Mouse (Mus musculus) MEL (cell line): ENCODE data around the gene Cacna1c. TPM values are rescaled to one million over a fixed set of nuclear protein-coding genes. Genes with fewer than 3 reads are reported as not detected.

Experiments
- DNase-seq: peaks from one replicate; pipeline ENCODE4 v3.0.0; 2011; ENCODE audit warnings: low read depth, low spot score
- H3K27ac ChIP-seq: 2 replicates; pipeline ENCODE4 v1.5.1; 2012; ENCODE audit warnings: low read depth, mild to moderate bottlenecking, control low read depth, low read length, moderate library complexity; ENCODE audit not compliant: control insufficient read depth
- H3K27me3 ChIP-seq, 2 experiments: fragments of 150-350 bp in 1 of 2; sonication (generic) in 1 of 2; 2 replicates each; pipeline ENCODE4 v1.6.1; 2012; ENCODE audit warnings: low read length in 2 of 2, mild to moderate bottlenecking in 2 of 2, improper control_type of control experiment in 1 of 2, moderate library complexity in 1 of 2; ENCODE audit not compliant: insufficient read depth in 2 of 2, control insufficient read depth in 1 of 2
- H3K36me3 ChIP-seq, 2 experiments: 2 replicates each; pipeline ENCODE4 v1.6.1; 2012 to 2014; ENCODE audit warnings: low read length in 2 of 2, improper control_type of control experiment in 1 of 2, inconsistent platforms in 1 of 2, mild to moderate bottlenecking in 1 of 2; ENCODE audit not compliant: insufficient read depth in 2 of 2, control insufficient read depth in 1 of 2
- H3K4me1 ChIP-seq, 2 experiments: fragments of 150-350 bp in 1 of 2; sonication (generic) in 1 of 2; 2 replicates each; pipeline ENCODE4 v1.6.1; 2012; ENCODE audit warnings: low read length in 2 of 2, improper control_type of control experiment in 1 of 2, mild to moderate bottlenecking in 1 of 2; ENCODE audit not compliant: insufficient read depth in 2 of 2, control insufficient read depth in 1 of 2
- H3K4me3 ChIP-seq, 2 experiments: fragments of 150-350 bp in 1 of 2; sonication (generic) in 1 of 2; 2 replicates each; pipeline ENCODE4 v1.5.1; 2012; ENCODE audit warnings: low read depth in 2 of 2, low read length in 2 of 2, mild to moderate bottlenecking in 2 of 2, moderate library complexity in 2 of 2, control low read depth in 1 of 2, improper control_type of control experiment in 1 of 2; ENCODE audit not compliant: control insufficient read depth in 1 of 2, insufficient read depth in 1 of 2
- H3K79me2 ChIP-seq: 2 replicates; pipeline ENCODE4 v1.6.1; 2012; ENCODE audit warnings: mild to moderate bottlenecking, low read length, moderate library complexity; ENCODE audit not compliant: control insufficient read depth, poor library complexity, insufficient read depth
- H3K9ac ChIP-seq: 2 replicates; pipeline ENCODE4 v1.6.1; 2012; ENCODE audit warnings: low read depth, mild to moderate bottlenecking, control low read depth, low read length, moderate library complexity; ENCODE audit not compliant: control insufficient read depth, poor library complexity, severe bottlenecking
- H3K9me3 ChIP-seq: fragments of 150-350 bp; sonication (generic); replicated peaks from 2 replicates; pipeline ENCODE4 v1.6.1; 2012; ENCODE audit warnings: mild to moderate bottlenecking, low read length, improper control_type of control experiment, moderate library complexity; ENCODE audit not compliant: insufficient read depth
- BHLHE40 ChIP-seq: IDR thresholded peaks from 2 replicates; pipeline ENCODE4 v1.6.1; 2012; ENCODE audit warnings: low read depth, mild to moderate bottlenecking, inconsistent platforms, low read length, improper control_type of control experiment, borderline replicate concordance
- CHD2 ChIP-seq: IDR thresholded peaks from 2 replicates; pipeline ENCODE4 v1.6.1; 2011; ENCODE audit warnings: low read length, improper control_type of control experiment
- CTCF ChIP-seq, 3 experiments: IDR thresholded peaks in 2 of 3; conservative IDR thresholded peaks in 1 of 3; 2 replicates each; pipeline ENCODE4 v1.5.1; 2011 to 2012; ENCODE audit warnings: low read length in 3 of 3, low read depth in 2 of 3, mild to moderate bottlenecking in 2 of 3, improper control_type of control experiment in 1 of 3, inconsistent platforms in 1 of 3, mixed read lengths in 1 of 3, moderate library complexity in 1 of 3; ENCODE audit not compliant: control insufficient read depth in 1 of 3, insufficient read depth in 1 of 3, poor library complexity in 1 of 3, severe bottlenecking in 1 of 3
- E2F4 ChIP-seq: IDR thresholded peaks from 2 replicates; pipeline ENCODE4 v1.6.1; 2011; ENCODE audit warnings: low read depth, low read length, improper control_type of control experiment, borderline replicate concordance
- ELF1 ChIP-seq: IDR thresholded peaks from 2 replicates; pipeline ENCODE4 v1.6.1; 2014; ENCODE audit warnings: low read depth, mild to moderate bottlenecking, inconsistent platforms, low read length, improper control_type of control experiment, moderate library complexity
- ETS1 ChIP-seq: IDR thresholded peaks from 2 replicates; pipeline ENCODE4 v1.6.1; 2012; ENCODE audit warnings: low read depth, mild to moderate bottlenecking, inconsistent platforms, low read length, improper control_type of control experiment, moderate library complexity
- GABPA ChIP-seq: IDR thresholded peaks from 2 replicates; pipeline ENCODE4 v1.6.1; 2012; ENCODE audit warnings: low read depth, mild to moderate bottlenecking, inconsistent platforms, low read length, improper control_type of control experiment, moderate library complexity
- GATA1 ChIP-seq: IDR thresholded peaks from 2 replicates; pipeline ENCODE4 v1.6.1; 2011; ENCODE audit warnings: low read depth, low read length, improper control_type of control experiment
- HCFC1 ChIP-seq: IDR thresholded peaks from 2 replicates; pipeline ENCODE4 v1.6.1; 2012; ENCODE audit warnings: low read depth, mild to moderate bottlenecking, inconsistent platforms, low read length, improper control_type of control experiment, moderate library complexity
- JUND ChIP-seq: IDR thresholded peaks from 2 replicates; pipeline ENCODE4 v1.6.1; 2011; ENCODE audit warnings: low read depth, mild to moderate bottlenecking, improper control_type of control experiment, low read length
- KAT2A ChIP-seq: conservative IDR thresholded peaks from 2 replicates; pipeline ENCODE4 v1.6.1; 2012; ENCODE audit warnings: low read depth, low read length, improper control_type of control experiment, inconsistent platforms
- MAX ChIP-seq: IDR thresholded peaks from 2 replicates; pipeline ENCODE4 v1.6.1; 2011; ENCODE audit warnings: low read length, improper control_type of control experiment
- MXI1 ChIP-seq: IDR thresholded peaks from 2 replicates; pipeline ENCODE4 v1.6.1; 2011; ENCODE audit warnings: mild to moderate bottlenecking, low read depth, low read length, improper control_type of control experiment
- MYB ChIP-seq: IDR thresholded peaks from 2 replicates; pipeline ENCODE4 v1.6.1; 2011; ENCODE audit warnings: mild to moderate bottlenecking, low read depth, low read length, improper control_type of control experiment
- MYC ChIP-seq: IDR thresholded peaks from 2 replicates; pipeline ENCODE4 v1.6.1; 2011; ENCODE audit warnings: low read depth, mild to moderate bottlenecking, low read length, improper control_type of control experiment, moderate library complexity
- NELFE ChIP-seq: IDR thresholded peaks from 2 replicates; pipeline ENCODE4 v1.6.1; 2011; ENCODE audit warnings: low read depth, low read length, improper control_type of control experiment
- NRF1 ChIP-seq: IDR thresholded peaks from 2 replicates; pipeline ENCODE4 v1.6.1; 2014; ENCODE audit warnings: low read depth, mild to moderate bottlenecking, inconsistent platforms, low read length, improper control_type of control experiment, moderate library complexity; ENCODE audit not compliant: poor library complexity, insufficient read depth, severe bottlenecking
- POLR2A ChIP-seq, 2 experiments: IDR thresholded peaks; 2 replicates each; pipeline ENCODE4 v1.6.1; 2011 to 2012; ENCODE audit warnings: low read length in 2 of 2, mild to moderate bottlenecking in 2 of 2, control low read depth in 1 of 2, improper control_type of control experiment in 1 of 2, low read depth in 1 of 2, moderate library complexity in 1 of 2; ENCODE audit not compliant: control insufficient read depth in 1 of 2, insufficient read depth in 1 of 2, poor library complexity in 1 of 2
- POLR2AphosphoS2 ChIP-seq: IDR thresholded peaks from 2 replicates; pipeline ENCODE4 v1.6.1; 2011; ENCODE audit warnings: low read length, improper control_type of control experiment
- POLR2AphosphoS5 ChIP-seq: IDR thresholded peaks from 2 replicates; pipeline ENCODE4 v1.6.1; 2012; ENCODE audit warnings: low read depth, borderline replicate concordance, mild to moderate bottlenecking, inconsistent platforms, low read length, moderate library complexity, mixed read lengths
- RAD21 ChIP-seq: IDR thresholded peaks from 2 replicates; pipeline ENCODE4 v1.6.1; 2011; ENCODE audit warnings: mild to moderate bottlenecking, low read depth, low read length, improper control_type of control experiment
- SIN3A ChIP-seq: IDR thresholded peaks from 2 replicates; pipeline ENCODE4 v1.6.1; 2012; ENCODE audit warnings: low read length, improper control_type of control experiment, inconsistent platforms
- TBP ChIP-seq: IDR thresholded peaks from 2 replicates; pipeline ENCODE4 v1.8.0; 2011; ENCODE audit warnings: low read depth, low read length, improper control_type of control experiment
- USF1 ChIP-seq: IDR thresholded peaks from 2 replicates; pipeline ENCODE4 v1.6.1; 2014; ENCODE audit warnings: low read depth, mild to moderate bottlenecking, inconsistent platforms, low read length, improper control_type of control experiment, moderate library complexity
- USF2 ChIP-seq, 2 experiments: IDR thresholded peaks; 2 replicates each; pipeline ENCODE4 v1.6.1; 2011 to 2012; ENCODE audit warnings: improper control_type of control experiment in 2 of 2, low read length in 2 of 2, borderline replicate concordance in 1 of 2, inconsistent platforms in 1 of 2, low read depth in 1 of 2, mild to moderate bottlenecking in 1 of 2; ENCODE audit not compliant: insufficient read depth in 1 of 2
- ZC3H11A ChIP-seq: IDR thresholded peaks from 2 replicates; pipeline ENCODE4 v1.6.1; 2012; ENCODE audit warnings: low read depth, mild to moderate bottlenecking, inconsistent platforms, low read length, improper control_type of control experiment
- ZNF384 ChIP-seq: IDR thresholded peaks from 2 replicates; pipeline ENCODE4 v1.6.1; 2012; ENCODE audit warnings: low read depth, mild to moderate bottlenecking, inconsistent platforms, low read length, improper control_type of control experiment
- polyA plus RNA-seq, 2 experiments: library from polyadenylated mRNA; stranded (reverse) in 1 of 2; unstranded in 1 of 2; fragments of >175 nt in 1 of 2; fragments of >200 nt in 1 of 2; gene quantifications; 2 replicates each; pipeline versions ENCODE4 v1.2.1 to v1.2.4; 2012; ENCODE audit warnings: low replicate concordance in 2 of 2, low read depth in 1 of 2; ENCODE audit not compliant: insufficient read length in 2 of 2, insufficient read depth in 1 of 2, missing spikeins in 1 of 2
- total RNA-seq: library from RNA; depleted of rRNA; stranded (reverse); fragments of 300-350 nt; gene quantifications from 2 replicates; pipeline ENCODE4 v1.2.3, GENCODE M21; 2012

Gene Cacna1c
- total and polyA plus RNA-seq, 3 experiments = 3.4 to 4.4 TPM; not detected in 1

DNA sequence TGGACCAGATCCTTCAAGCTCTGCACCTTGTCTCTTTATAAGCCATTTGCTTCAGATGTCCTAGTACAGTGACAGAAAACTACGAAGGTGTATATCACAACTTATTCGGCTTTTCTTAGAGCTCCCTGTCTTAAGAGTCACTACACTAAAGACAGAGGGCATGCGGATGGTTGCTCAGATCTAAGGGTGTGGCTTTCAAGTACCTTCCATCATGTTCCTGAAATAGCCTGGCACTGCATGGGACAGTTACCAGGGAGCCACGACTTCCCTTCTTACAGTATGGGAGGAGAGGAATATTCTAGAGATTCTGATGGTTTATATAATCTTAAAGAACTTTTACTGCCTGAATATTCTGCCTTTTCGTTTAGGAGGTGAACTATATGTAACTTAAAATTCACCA lies 289.3 kb downstream of the Cacna1c start:
- Histone ChIP-seq H3K27me3 (peaks cover 0 to 12% of the 10 kb centered on the region in 2 experiments; a peak in 3 of 4 replicates), H3K36me3 (no peaks in the 10 kb centered on the region), H3K9me3 (no peaks in the 10 kb centered on the region), H3K4me1 (no peaks in the 10 kb centered on the region), H3K9ac (no peak overlapping the region), H3K79me2 (no peaks in the 10 kb centered on the region), H3K27ac (no peak overlapping the region), H3K4me3 (no peak overlapping the region)
- no peak for DNase-seq
- no peak for TF ChIP-seq RAD21
- TF ChIP-seq ELF1 = no peak
- no peak for TF ChIP-seq TBP
- TF ChIP-seq GABPA = no peak
- TF ChIP-seq KAT2A = no peak
- no peak for TF ChIP-seq CHD2
- no peak for TF ChIP-seq JUND
- TF ChIP-seq MXI1 = no peak
- no peak for TF ChIP-seq MAX
- TF ChIP-seq MYB = no peak
- TF ChIP-seq USF2 (IDR thresholded peaks at IDR 0.05; ENCODE audit: borderline replicate concordance in 1 of 2, insufficient read depth in 1 of 2, low read depth in 1 of 2, low read length in 2 of 2) = no peak
- TF ChIP-seq USF1 = no peak
- no peak for TF ChIP-seq GATA1
- TF ChIP-seq HCFC1 = no peak
- TF ChIP-seq BHLHE40 = no peak

DNA sequence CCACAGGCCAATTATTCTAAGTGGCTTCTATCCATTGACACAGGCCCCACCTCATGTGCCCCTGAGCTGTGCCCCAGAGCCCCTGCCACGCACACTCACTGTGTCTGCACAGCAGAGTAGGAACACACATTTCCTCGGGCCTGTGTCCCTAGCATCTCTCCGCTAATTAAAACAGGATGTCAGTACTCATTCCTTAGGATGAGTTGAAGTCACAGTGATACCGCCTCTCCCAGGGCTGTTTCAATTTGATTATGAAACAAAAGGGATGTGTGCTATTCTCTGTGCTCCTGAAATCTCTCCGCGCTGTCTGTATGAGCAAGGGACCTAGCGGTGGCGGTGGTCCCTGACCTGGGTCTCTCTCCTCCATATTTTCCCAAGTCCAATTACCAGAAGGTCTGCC lies 296.5 kb downstream of the Cacna1c start:
- DNase-seq = no peak
- no peaks in the 10 kb centered on the region for H3K4me1 ChIP-seq
- no peak overlapping the region for H3K9ac ChIP-seq
- H3K36me3 ChIP-seq = no peaks in the 10 kb centered on the region
- H3K79me2 ChIP-seq = no peaks in the 10 kb centered on the region
- H3K27ac ChIP-seq = no peak overlapping the region
- no peaks in the 10 kb centered on the region for H3K9me3 ChIP-seq
- TF ChIP-seq POLR2AphosphoS5 (no peak), ZC3H11A (no peak)
- no peak overlapping the region for H3K4me3 ChIP-seq
- H3K27me3 ChIP-seq = peaks cover 4 to 6% of the 10 kb centered on the region in 2 experiments

DNA sequence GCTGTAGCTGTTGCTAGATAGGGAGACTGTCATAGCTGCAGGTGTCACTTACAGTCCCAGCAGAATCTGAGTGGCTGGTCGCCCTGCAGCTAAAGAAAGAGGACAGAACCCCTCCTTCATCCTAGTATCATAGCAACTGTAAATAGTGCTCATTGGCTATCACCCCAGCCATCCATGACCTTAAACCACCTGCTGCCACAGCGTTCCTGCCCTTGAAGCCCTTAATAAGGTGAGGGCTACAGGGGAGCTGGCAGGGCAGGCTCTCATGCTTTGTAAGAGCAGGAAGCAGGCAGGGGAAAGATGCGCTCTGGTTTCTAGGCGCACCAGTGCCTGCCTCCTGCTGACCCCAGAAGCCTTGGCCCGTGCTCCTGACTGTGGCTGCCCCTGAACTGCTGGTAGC lies 299.1 kb downstream of the Cacna1c start:
- no peaks in the 10 kb centered on the region for H3K4me1 ChIP-seq
- TF ChIP-seq MYC (no peak), POLR2AphosphoS2 (no peak), ETS1 (no peak), POLR2AphosphoS5 (no peak), GATA1 (no peak), E2F4 (no peak), GABPA (no peak), ZNF384 (no peak), NRF1 (no peak), MXI1 (no peak), POLR2A (IDR thresholded peaks at IDR 0.05; ENCODE audit: control insufficient read depth in 1 of 2, insufficient read depth in 1 of 2, low read depth in 1 of 2, low read length in 2 of 2, poor library complexity in 1 of 2) (no peak), KAT2A (no peak), TBP (no peak), NELFE (no peak), CTCF (IDR thresholded peaks at IDR 0.05 in 2 of 3, conservative IDR thresholded peaks at IDR 0.05 in 1 of 3; ENCODE audit: control insufficient read depth in 1 of 3, insufficient read depth in 1 of 3, low read depth in 2 of 3, low read length in 3 of 3, poor library complexity in 1 of 3, severe bottlenecking in 1 of 3) (no peak), HCFC1 (no peak), CHD2 (no peak), ELF1 (no peak), SIN3A (no peak)
- H3K27ac ChIP-seq = no peak overlapping the region
- H3K4me3 ChIP-seq = no peak overlapping the region
- H3K9me3 ChIP-seq = no peaks in the 10 kb centered on the region
- H3K36me3 ChIP-seq = no peaks in the 10 kb centered on the region
- no peaks in the 10 kb centered on the region for H3K79me2 ChIP-seq
- H3K9ac ChIP-seq = no peak overlapping the region
- DNase-seq = no peak
- H3K27me3 ChIP-seq = peaks cover 7 to 14% of the 10 kb centered on the region in 2 experiments
